Mouse (Mus musculus) kidney, postnatal 25 days (tissue): ENCODE measurements around the gene Tceal5.

Source experiments
- DNase-seq, 2 experiments: peaks; one replicate each; pipeline ENCODE4 v3.0.0; 2021; ENCODE audit warnings: mixed read lengths in 2 of 2

The Tceal5 gene

GRCm38 (mm10) chrX:136171189-136172117, 32.2 kb downstream of the Tceal5 start:
- peak; percentile 59 to 85 for DNase-seq

- no peak for DNase-seq
Measured at GRCm38 (mm10) chrX:136170625-136171024, 33.1 kb downstream of the Tceal5 start.
